Mouse (Mus musculus) bone marrow macrophage, adult 2 months (primary cell): ENCODE data around the gene Rnh1.
A peak's percentile ranks its signal among the peaks of the same experiment; 100 is the strongest.

Source experiments
- CTCF ChIP-seq: IDR thresholded peaks from 2 replicates; pipeline ENCODE4 v1.5.1; 2012; ENCODE audit warnings: low read depth, mild to moderate bottlenecking, low read length, moderate library complexity
- POLR2A ChIP-seq: IDR thresholded peaks from 2 replicates; pipeline ENCODE4 v1.6.1; 2012; ENCODE audit warnings: mild to moderate bottlenecking, low read depth, low read length, borderline replicate concordance

DNA sequence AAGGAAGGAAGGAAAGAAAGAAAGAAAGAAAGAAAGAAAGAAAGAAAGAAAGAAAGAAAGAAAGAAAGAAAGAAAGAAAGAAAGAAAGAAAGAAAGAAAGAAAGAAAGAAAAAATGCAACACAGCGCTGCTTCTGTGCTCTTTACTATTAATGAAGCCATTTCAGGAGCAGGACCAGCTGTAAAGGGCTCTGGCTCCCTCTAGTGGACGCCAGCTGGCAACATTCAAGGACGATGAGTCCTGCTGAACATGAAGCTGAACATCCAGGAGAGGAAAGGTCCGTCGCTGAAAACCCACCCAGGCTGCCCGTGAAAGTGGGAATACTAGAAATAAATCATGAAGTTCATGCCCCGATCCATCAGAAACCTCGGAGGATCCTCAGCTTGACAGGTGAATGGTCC is 3.5 kb upstream of the Rnh1 start:
- TF ChIP-seq CTCF (peak; percentile 86), POLR2A (no peak)
